Mouse (Mus musculus) spleen, postnatal 36 days (tissue): ENCODE measurements around the gene Foxo3.

Source experiments
- DNase-seq, 2 experiments: peaks; one replicate each; pipeline ENCODE4 v3.0.0; 2022; ENCODE audit warnings: low spot score in 2 of 2, mixed read lengths in 1 of 2

The Foxo3 gene

GRCm38 (mm10) chr10:42276507-42277345, at the start of gene Foxo3:
Gene Foxo3 (minus strand): TSS chr10:42276755.
- peak; percentile 88 to 90 for DNase-seq

GRCm38 (mm10) chr10:42325305-42325704, 48.8 kb upstream of the Foxo3 start:
- DNase-seq: no peak

GRCm38 (mm10) chr10:42323978-42324377, 47.4 kb upstream of the Foxo3 start:
- DNase-seq: no peak

GRCm38 (mm10) chr10:42313222-42313786, 36.7 kb upstream of the Foxo3 start:
- DNase-seq: no peak

GRCm38 (mm10) chr10:42312557-42312956, 36.0 kb upstream of the Foxo3 start:
- DNase-seq: no peak

GRCm38 (mm10) chr10:42308687-42308987, 32.1 kb upstream of the Foxo3 start:
- no peak for DNase-seq

- DNase-seq: peak; percentile 17 to 29
Observed at GRCm38 (mm10) chr10:42307980-42308686, 31.6 kb upstream of the Foxo3 start.

GRCm38 (mm10) chr10:42306422-42306821, 29.9 kb upstream of the Foxo3 start:
- no peak for DNase-seq

- no peak for DNase-seq
Observed at GRCm38 (mm10) chr10:42300805-42301204, 24.2 kb upstream of the Foxo3 start.

- no peak for DNase-seq
Observed at GRCm38 (mm10) chr10:42299967-42300366, 23.4 kb upstream of the Foxo3 start.

- no peak for DNase-seq
Observed at GRCm38 (mm10) chr10:42299426-42299825, 22.9 kb upstream of the Foxo3 start.

GRCm38 (mm10) chr10:42297954-42298353, 21.4 kb upstream of the Foxo3 start:
- DNase-seq: no peak

- no peak for DNase-seq
Observed at GRCm38 (mm10) chr10:42297109-42297508, 20.6 kb upstream of the Foxo3 start.

GRCm38 (mm10) chr10:42296559-42296958, 20.0 kb upstream of the Foxo3 start:
- no peak for DNase-seq

GRCm38 (mm10) chr10:42295028-42295427, 18.5 kb upstream of the Foxo3 start:
- no peak for DNase-seq

- no peak for DNase-seq
Observed at GRCm38 (mm10) chr10:42294392-42294791, 17.8 kb upstream of the Foxo3 start.

- peak; percentile 18 to 30 for DNase-seq
Observed at GRCm38 (mm10) chr10:42293877-42294276, 17.3 kb upstream of the Foxo3 start.

- peak; percentile 52 to 59 for DNase-seq
Observed at GRCm38 (mm10) chr10:42291360-42291759, 14.8 kb upstream of the Foxo3 start.

GRCm38 (mm10) chr10:42287666-42288065, 11.1 kb upstream of the Foxo3 start:
- DNase-seq: no peak

- no peak for DNase-seq
Observed at GRCm38 (mm10) chr10:42278307-42278850, 1.8 kb upstream of the Foxo3 start.

- DNase-seq: peak; percentile 99
Observed at GRCm38 (mm10) chr10:42277476-42278306, 1.1 kb upstream of the Foxo3 start.
